Mouse (Mus musculus): ENCODE results near the gene Slc4a10.

- TF ChIP-seq CTCF (IDR thresholded peaks at IDR 0.05; ENCODE audit: low read depth, low read length) (no peak), POLR2A (IDR thresholded peaks at IDR 0.05; ENCODE audit: borderline replicate concordance, low read depth, low read length) (no peak)
Measured at GRCm38 (mm10) chr2:62356606-62357005, 310.3 kb downstream of the Slc4a10 start.
